In genomic region chr11:77821648-77822047, GRCm38 (mm10) we compare ENCODE assay signal across 8 mouse cellular contexts. TPM values are rescaled to one million over a fixed set of nuclear protein-coding genes. Genes with fewer than 3 reads are reported as not detected.
DNase-seq lines count a peak whose midpoint lies in the region; ATAC-seq and TF ChIP-seq lines count a peak whose summit lies in the region.

No protein-coding gene starts in this region.

- DNase-seq in intestine, embryonic 14.5 days (ENCODE audit: low spot score), result peak; percentile 78
- peak; percentile 60 for DNase-seq in urinary bladder, postnatal 25 days (ENCODE audit: low spot score)
- no peak for DNase-seq in urinary bladder, postnatal 10 days (ENCODE audit: low spot score)
- peak; percentile 73 to 86 for DNase-seq in cerebellum, adult 18-20 months
- DNase-seq in hindbrain, postnatal 0 days (ENCODE audit: low spot score), result no peak
- DNase-seq in midbrain, postnatal 0 days (ENCODE audit: low spot score), result peak; percentile 40

- H3K4me3 ChIP-seq in intestine, embryonic 14.5 days (ENCODE audit: low read depth, low read length), result no peak overlapping the region
- H3K4me3 ChIP-seq in intestine, embryonic 15.5 days (replicated peaks), result no peak overlapping the region
- no peak overlapping the region for H3K4me3 ChIP-seq in hindbrain, postnatal 0 days (ENCODE audit: low read length)
- H3K4me3 ChIP-seq in midbrain, postnatal 0 days (ENCODE audit: low read depth, low read length), result no peak overlapping the region

- H3K36me3 ChIP-seq in intestine, embryonic 14.5 days (ENCODE audit: control insufficient read depth, insufficient read depth, low read length), result peaks cover 48% of the 10 kb centered on the region
- H3K36me3 ChIP-seq in intestine, embryonic 15.5 days, result peaks cover 22% of the 10 kb centered on the region
- H3K36me3 ChIP-seq in hindbrain, postnatal 0 days (ENCODE audit: insufficient read depth, low read length), result peaks cover 46% of the 10 kb centered on the region; the same call in 1 of the 2 replicates
- peaks cover 61% of the 10 kb centered on the region for H3K36me3 ChIP-seq in midbrain, postnatal 0 days (ENCODE audit: insufficient read depth, low read length)

- no peaks in the 10 kb centered on the region for H3K9me3 ChIP-seq in intestine, embryonic 14.5 days (ENCODE audit: control insufficient read depth, low read length)
- no peaks in the 10 kb centered on the region for H3K9me3 ChIP-seq in intestine, embryonic 15.5 days
- H3K9me3 ChIP-seq in hindbrain, postnatal 0 days (ENCODE audit: low read length), result no peaks in the 10 kb centered on the region
- H3K9me3 ChIP-seq in midbrain, postnatal 0 days (ENCODE audit: low read length), result no peaks in the 10 kb centered on the region

- H3K4me1 ChIP-seq in intestine, embryonic 14.5 days (replicated peaks; ENCODE audit: control insufficient read depth, insufficient read depth, low read length), result no peaks in the 10 kb centered on the region
- no peaks in the 10 kb centered on the region; the same call in 1 of the 2 replicates for H3K4me1 ChIP-seq in intestine, embryonic 15.5 days (replicated peaks)
- peaks cover 10% of the 10 kb centered on the region for H3K4me1 ChIP-seq in hindbrain, postnatal 0 days (ENCODE audit: insufficient read depth, low read length)
- peaks cover 3% of the 10 kb centered on the region; the same call in 1 of the 2 replicates for H3K4me1 ChIP-seq in midbrain, postnatal 0 days (ENCODE audit: insufficient read depth, low read length)

- no peak overlapping the region for H3K4me2 ChIP-seq in intestine, embryonic 14.5 days (ENCODE audit: low read length)
- no peak overlapping the region for H3K4me2 ChIP-seq in intestine, embryonic 15.5 days (replicated peaks)
- no peak overlapping the region for H3K4me2 ChIP-seq in hindbrain, postnatal 0 days (ENCODE audit: low read depth, low read length)
- H3K4me2 ChIP-seq in midbrain, postnatal 0 days (ENCODE audit: low read depth, low read length, poor library complexity, severe bottlenecking), result no peak overlapping the region

- TF ChIP-seq CTCF in hindbrain, postnatal 0 days (IDR thresholded peaks at IDR 0.05; ENCODE audit: low read depth), result peak; percentile 67
- TF ChIP-seq CTCF in midbrain, postnatal 0 days (IDR thresholded peaks at IDR 0.05), result peak; percentile 64

- no peaks in the 10 kb centered on the region for H3K27me3 ChIP-seq in intestine, embryonic 14.5 days (replicated peaks; ENCODE audit: control insufficient read depth, insufficient read depth, low read length)
- no peaks in the 10 kb centered on the region for H3K27me3 ChIP-seq in intestine, embryonic 15.5 days (replicated peaks)
- no peaks in the 10 kb centered on the region for H3K27me3 ChIP-seq in hindbrain, postnatal 0 days (ENCODE audit: insufficient read depth, low read length)
- no peaks in the 10 kb centered on the region for H3K27me3 ChIP-seq in midbrain, postnatal 0 days (ENCODE audit: insufficient read depth, low read length)

- no peak for ATAC-seq in intestine, embryonic 14.5 days (replicated peaks; ENCODE audit: low FRiP score, low TSS enrichment, low read depth)
- ATAC-seq in intestine, embryonic 15.5 days, result no peak
- ATAC-seq in hindbrain, postnatal 0 days, result no peak
- no peak for ATAC-seq in midbrain, postnatal 0 days (ENCODE audit: low FRiP score)
- no peak for ATAC-seq in megakaryocyte-erythroid progenitor cell, adult 5-6 weeks (replicated peaks; ENCODE audit: low FRiP score, low TSS enrichment, poor library complexity, severe bottlenecking)

- WGBS in intestine, embryonic 14.5 days, result 24% methylated on average over 8 of the region's 8 CpGs
- 26% methylated on average over 8 of the region's 8 CpGs for WGBS in intestine, embryonic 15.5 days
- WGBS in hindbrain, postnatal 0 days, result 16% methylated on average over 8 of the region's 8 CpGs
- WGBS in midbrain, postnatal 0 days, result 12% methylated on average over 8 of the region's 8 CpGs

- H3K9ac ChIP-seq in intestine, embryonic 14.5 days (ENCODE audit: low read length), result no peak overlapping the region
- no peak overlapping the region for H3K9ac ChIP-seq in intestine, embryonic 15.5 days
- no peak overlapping the region for H3K9ac ChIP-seq in hindbrain, postnatal 0 days (replicated peaks; ENCODE audit: low read length)
- H3K9ac ChIP-seq in midbrain, postnatal 0 days (replicated peaks; ENCODE audit: low read length, poor library complexity, severe bottlenecking), result no peak overlapping the region

- H3K27ac ChIP-seq in intestine, embryonic 14.5 days (ENCODE audit: low read depth), result no peak overlapping the region
- no peak overlapping the region for H3K27ac ChIP-seq in intestine, embryonic 15.5 days
- H3K27ac ChIP-seq in hindbrain, postnatal 0 days, result peak overlapping the region; percentile 37; the same call in 1 of the 2 replicates
- H3K27ac ChIP-seq in midbrain, postnatal 0 days (ENCODE audit: low read depth, low read length), result peak overlapping the region; percentile 18; the same call in 1 of the 2 replicates

RNA-seq across cellular contexts. Expression of gene Gm10277, which starts 34.1 kb away (rescaled TPM):
- 1.0 and 1.3 TPM in 2 replicates for polyA plus RNA-seq in intestine, embryonic 14.5 days (2014; fragmentation: Nextera tagmentation; extraction: Ambion mirVana)
- polyA plus RNA-seq in intestine, embryonic 15.5 days (2015; fragmentation: Nextera tagmentation; extraction: Ambion mirVana), result 0.93 and 1.5 TPM in 2 replicates
- total RNA-seq in hindbrain, postnatal 0 days (2014; rRNA removed), result not detected in 2 replicates
- 0.69 and 0.91 TPM in 2 replicates for polyA plus RNA-seq in hindbrain, postnatal 0 days (2015; fragmentation: Nextera tagmentation; extraction: Ambion mirVana)
- not detected in 2 replicates for total RNA-seq in midbrain, postnatal 0 days (2014; rRNA removed)
- polyA plus RNA-seq in midbrain, postnatal 0 days (2015; fragmentation: Nextera tagmentation; extraction: Ambion mirVana), result 0.44 and 1.0 TPM in 2 replicates
- total RNA-seq in megakaryocyte-erythroid progenitor cell, adult 5-6 weeks (2014; fragmentation: Nextera tagmentation), result not detected in 2 replicates
- total RNA-seq in megakaryocyte-erythroid progenitor cell, adult 5-6 weeks (2017), result not detected in 2 replicates

RNA-seq across cellular contexts. Expression of gene Myo18a, which starts 58.6 kb away (rescaled TPM):
- polyA plus RNA-seq in intestine, embryonic 14.5 days (2014; fragmentation: Nextera tagmentation; extraction: Ambion mirVana), result 21.1 and 24.9 TPM in 2 replicates
- 27.7 and 32.1 TPM in 2 replicates for polyA plus RNA-seq in intestine, embryonic 15.5 days (2015; fragmentation: Nextera tagmentation; extraction: Ambion mirVana)
- 64.6 and 68.8 TPM in 2 replicates for total RNA-seq in hindbrain, postnatal 0 days (2014; rRNA removed)
- polyA plus RNA-seq in hindbrain, postnatal 0 days (2015; fragmentation: Nextera tagmentation; extraction: Ambion mirVana), result 28.2 and 29.8 TPM in 2 replicates
- total RNA-seq in midbrain, postnatal 0 days (2014; rRNA removed), result 74.2 and 82.0 TPM in 2 replicates
- 30.4 and 35.0 TPM in 2 replicates for polyA plus RNA-seq in midbrain, postnatal 0 days (2015; fragmentation: Nextera tagmentation; extraction: Ambion mirVana)
- total RNA-seq in megakaryocyte-erythroid progenitor cell, adult 5-6 weeks (2014; fragmentation: Nextera tagmentation), result 69.3 and 99.2 TPM in 2 replicates
- total RNA-seq in megakaryocyte-erythroid progenitor cell, adult 5-6 weeks (2017), result 84.3 and 107 TPM in 2 replicates

Comparison
In these comparisons a context has a peak if more than half of its experiments do, and no peak if none do; other contexts are left out.
1. DNase-seq: peak in intestine, embryonic 14.5 days (single experiment), urinary bladder, postnatal 25 days (single experiment), cerebellum, adult 18-20 months (2 of 2) and midbrain, postnatal 0 days (single experiment); none in urinary bladder, postnatal 10 days (single experiment) and hindbrain, postnatal 0 days (single experiment).
2. H3K27ac ChIP-seq: peak in hindbrain, postnatal 0 days (single experiment) and midbrain, postnatal 0 days (single experiment); none in intestine, embryonic 14.5 days (single experiment) and intestine, embryonic 15.5 days (single experiment).